In the genomic region with DNA sequence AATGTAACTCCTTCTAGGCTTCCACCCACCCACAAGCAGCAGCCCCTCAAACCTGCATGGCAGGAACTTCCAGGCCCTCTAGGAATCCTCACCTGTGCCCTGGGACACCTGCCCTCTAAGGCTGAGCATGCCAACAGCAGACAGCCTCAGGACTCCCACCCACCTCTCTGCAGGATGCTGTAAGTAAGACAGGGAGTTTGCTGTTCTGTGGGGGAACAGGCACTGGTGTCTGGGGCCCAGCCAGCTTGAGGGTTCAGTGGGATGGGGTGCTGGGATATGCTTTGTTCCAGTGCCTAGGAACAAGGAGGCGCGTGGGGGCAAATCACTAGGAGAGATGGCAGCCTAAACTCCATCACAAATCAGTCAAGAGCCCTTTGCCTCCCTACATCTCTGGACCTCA, we compare ENCODE assay signal across 17 mouse cellular contexts. TPM values are rescaled to one million over a fixed set of nuclear protein-coding genes. Genes with fewer than 3 reads are reported as not detected.
DNase-seq lines count a peak whose midpoint lies in the region; ATAC-seq and TF ChIP-seq lines count a peak whose summit lies in the region.
"Had no signal": no experiment of that assay in that cellular context is flagged by ENCODE, and none has a peak within 500 bp of the region (broad histone marks: within the 10 kb centered on the region; RNA-seq: fewer than 3 reads in every experiment).

No protein-coding gene starts in this region.

- DNase-seq in forebrain, embryonic 10.5 days (ENCODE audit: extremely low spot score, low spot score), result no peak
- no peak for DNase-seq in forebrain, postnatal 0 days
- DNase-seq in liver, result no peak
- DNase-seq in gastrocnemius, postnatal 14 days, result no peak
- DNase-seq in kidney, adult 11 months, result no peak
- DNase-seq: adrenal gland, postnatal 14 days; cerebellum, adult 8-10 months; heart, adult 2 months; kidney, adult 18-20 months; kidney, postnatal 14 days; retina, postnatal 1 day; thymus, postnatal 36 days had no signal

- H3K9me3 ChIP-seq in forebrain, embryonic 10.5 days, result no peaks in the 10 kb centered on the region
- no peaks in the 10 kb centered on the region for H3K9me3 ChIP-seq in forebrain, postnatal 0 days (ENCODE audit: low read length)
- no peaks in the 10 kb centered on the region for H3K9me3 ChIP-seq in liver, embryonic 12.5 days (replicated peaks)
- no peaks in the 10 kb centered on the region for H3K9me3 ChIP-seq in embryonic facial prominence, embryonic 12.5 days
- no peaks in the 10 kb centered on the region for H3K9me3 ChIP-seq in limb, embryonic 15.5 days
- H3K9me3 ChIP-seq: neural tube, embryonic 15.5 days had no signal

- H3K4me1 ChIP-seq in forebrain, embryonic 10.5 days, result peaks cover 88% of the 10 kb centered on the region
- 0 out of 2 replicates have a peak, but pooled peaks cover 3% of the 10 kb centered on the region for H3K4me1 ChIP-seq in forebrain, postnatal 0 days (ENCODE audit: insufficient read depth)
- H3K4me1 ChIP-seq in liver, embryonic 12.5 days, result peaks cover 49% of the 10 kb centered on the region
- H3K4me1 ChIP-seq in embryonic facial prominence, embryonic 12.5 days, result peaks cover 71% of the 10 kb centered on the region
- H3K4me1 ChIP-seq in limb, embryonic 15.5 days, result peaks cover 65% of the 10 kb centered on the region

- peak overlapping the region; percentile 78 for H3K27ac ChIP-seq in forebrain, embryonic 10.5 days
- no peak overlapping the region for H3K27ac ChIP-seq in forebrain, postnatal 0 days (ENCODE audit: low read depth, low read length)
- H3K27ac ChIP-seq in liver, embryonic 12.5 days, result 0 out of 2 replicates have a peak overlapping the region, but pooled peaks have one; percentile 4
- peak overlapping the region; percentile 9; the same call in 1 of the 2 replicates for H3K27ac ChIP-seq in embryonic facial prominence, embryonic 12.5 days
- no peak overlapping the region for H3K27ac ChIP-seq in limb, embryonic 15.5 days
- H3K27ac ChIP-seq: heart, adult 2 months; neural tube, embryonic 15.5 days had no signal

- intact Hi-C loops in gastrocnemius, postnatal 14 days (cut with DNase I; ENCODE audit: low total_unique reads), result loop anchor here (10.0 kb wide), 1 partner anchor 187 kb away; no protein-coding TSS in a partner anchor

- peaks cover 100% of the 10 kb centered on the region for H3K27me3 ChIP-seq in forebrain, embryonic 10.5 days (ENCODE audit: poor library complexity, severe bottlenecking)
- no peaks in the 10 kb centered on the region; the same call in 1 of the 2 replicates for H3K27me3 ChIP-seq in forebrain, postnatal 0 days (ENCODE audit: insufficient read depth, low read length)
- H3K27me3 ChIP-seq in liver, embryonic 12.5 days (replicated peaks), result no peaks in the 10 kb centered on the region
- H3K27me3 ChIP-seq in embryonic facial prominence, embryonic 12.5 days, result no peaks in the 10 kb centered on the region
- no peaks in the 10 kb centered on the region for H3K27me3 ChIP-seq in limb, embryonic 15.5 days

- TF ChIP-seq CTCF in forebrain, postnatal 0 days (IDR thresholded peaks at IDR 0.05; ENCODE audit: low read depth), result no peak

- H3K4me3 ChIP-seq in forebrain, embryonic 10.5 days, result peak overlapping the region; percentile 25
- no peak overlapping the region for H3K4me3 ChIP-seq in forebrain, postnatal 0 days (ENCODE audit: low read depth, low read length)
- H3K4me3 ChIP-seq in liver, embryonic 12.5 days, result no peak overlapping the region
- no peak overlapping the region for H3K4me3 ChIP-seq in embryonic facial prominence, embryonic 12.5 days
- no peak overlapping the region for H3K4me3 ChIP-seq in limb, embryonic 15.5 days
- H3K4me3 ChIP-seq: heart, adult 2 months; neural tube, embryonic 15.5 days had no signal

- ATAC-seq in forebrain, postnatal 0 days, result no peak
- ATAC-seq in liver, embryonic 12.5 days, result no peak
- no peak; the same call in 1 of the 2 replicates for ATAC-seq in embryonic facial prominence, embryonic 12.5 days (ENCODE audit: insufficient number of reproducible peaks, insufficient read depth, low FRiP score, low TSS enrichment)
- ATAC-seq in limb, embryonic 15.5 days (ENCODE audit: insufficient number of reproducible peaks, low FRiP score, low TSS enrichment, low read depth), result no peak
- ATAC-seq: lung, postnatal 0 days had no signal

- peaks cover 30% of the 10 kb centered on the region for H3K36me3 ChIP-seq in forebrain, embryonic 10.5 days (replicated peaks)
- no peaks in the 10 kb centered on the region for H3K36me3 ChIP-seq in forebrain, postnatal 0 days (ENCODE audit: insufficient read depth)
- H3K36me3 ChIP-seq in liver, embryonic 12.5 days, result peaks cover 14% of the 10 kb centered on the region
- H3K36me3 ChIP-seq in embryonic facial prominence, embryonic 12.5 days, result peaks cover 15% of the 10 kb centered on the region
- peaks cover 17% of the 10 kb centered on the region; the same call in 1 of the 2 replicates for H3K36me3 ChIP-seq in limb, embryonic 15.5 days
- H3K36me3 ChIP-seq: neural tube, embryonic 15.5 days had no signal

- no peak overlapping the region for H3K4me2 ChIP-seq in forebrain, postnatal 0 days (ENCODE audit: low read depth)
- H3K4me2 ChIP-seq in liver, embryonic 12.5 days, result 0 out of 2 replicates have a peak overlapping the region, but pooled peaks have one; percentile 10
- peak overlapping the region; percentile 15; the same call in 1 of the 2 replicates for H3K4me2 ChIP-seq in embryonic facial prominence, embryonic 12.5 days (replicated peaks)
- H3K4me2 ChIP-seq in limb, embryonic 15.5 days, result 0 out of 2 replicates have a peak overlapping the region, but pooled peaks have one; percentile 2
- H3K4me2 ChIP-seq: neural tube, embryonic 15.5 days had no signal

- H3K9ac ChIP-seq in forebrain, postnatal 0 days, result no peak overlapping the region
- 0 out of 2 replicates have a peak overlapping the region, but pooled peaks have one; percentile 7 for H3K9ac ChIP-seq in liver, embryonic 12.5 days
- H3K9ac ChIP-seq in embryonic facial prominence, embryonic 12.5 days, result no peak overlapping the region; the same call in 1 of the 2 replicates
- H3K9ac ChIP-seq in limb, embryonic 15.5 days, result no peak overlapping the region
- H3K9ac ChIP-seq: neural tube, embryonic 15.5 days had no signal

- WGBS in forebrain, embryonic 10.5 days, result 87% methylated on average over 2 of the region's 2 CpGs
- 70% methylated on average over 2 of the region's 2 CpGs for WGBS in forebrain, postnatal 0 days
- 88% methylated on average over 2 of the region's 2 CpGs for WGBS in liver, embryonic 12.5 days (ENCODE audit: insufficient replicate concordance)
- WGBS in embryonic facial prominence, embryonic 12.5 days, result 97% methylated on average over 2 of the region's 2 CpGs
- 89% methylated on average over 2 of the region's 2 CpGs for WGBS in limb, embryonic 15.5 days

RNA-seq across cellular contexts. Expression of a gene that starts 16.4 kb away (rescaled TPM):
- 16.6 and 18.0 TPM in 2 replicates for polyA plus RNA-seq in forebrain, embryonic 10.5 days (2016; fragmentation: Nextera tagmentation; extraction: Ambion mirVana)
- total RNA-seq in forebrain, postnatal 0 days (2014; rRNA removed), result 108 and 109 TPM in 2 replicates
- 45.7 and 56.4 TPM in 2 replicates for polyA plus RNA-seq in forebrain, postnatal 0 days (2015; fragmentation: Nextera tagmentation; extraction: Ambion mirVana)
- 13.7 and 13.9 TPM in 2 replicates for polyA plus RNA-seq in liver, embryonic 12.5 days (2016; fragmentation: Nextera tagmentation; extraction: Ambion mirVana)
- polyA plus RNA-seq in embryonic facial prominence, embryonic 12.5 days (2016; fragmentation: Nextera tagmentation; extraction: Ambion mirVana), result 51.0 and 52.4 TPM in 2 replicates
- polyA plus RNA-seq in limb, embryonic 15.5 days (2015; fragmentation: Nextera tagmentation; extraction: Ambion mirVana), result 18.2 and 22.4 TPM in 2 replicates
- total RNA-seq in gastrocnemius, postnatal 14 days (2021), result 1 to 10 TPM; 7.5 to 9.2 TPM

Comparison
In these comparisons a context has a peak if more than half of its experiments do, and no peak if none do; other contexts are left out.
1. H3K27ac ChIP-seq: peak in forebrain, embryonic 10.5 days (single experiment), liver, embryonic 12.5 days (single experiment) and embryonic facial prominence, embryonic 12.5 days (single experiment); none in forebrain, postnatal 0 days (single experiment) and limb, embryonic 15.5 days (single experiment).